Mouse (Mus musculus) embryo, embryonic 9.5 days (tissue): ENCODE measurements around the gene Tmem125.
"Not testable (repeated sequence)": the region's sequence is repeated elsewhere in the genome, so short reads cannot be mapped to it uniquely, and the experiment has no call there.

ENCODE experiments used
- DNase-seq: peaks from one replicate; pipeline ENCODE4 v3.0.0-alpha.2; 2017; ENCODE audit errors: extremely low spot score

The Tmem125 gene

DNA sequence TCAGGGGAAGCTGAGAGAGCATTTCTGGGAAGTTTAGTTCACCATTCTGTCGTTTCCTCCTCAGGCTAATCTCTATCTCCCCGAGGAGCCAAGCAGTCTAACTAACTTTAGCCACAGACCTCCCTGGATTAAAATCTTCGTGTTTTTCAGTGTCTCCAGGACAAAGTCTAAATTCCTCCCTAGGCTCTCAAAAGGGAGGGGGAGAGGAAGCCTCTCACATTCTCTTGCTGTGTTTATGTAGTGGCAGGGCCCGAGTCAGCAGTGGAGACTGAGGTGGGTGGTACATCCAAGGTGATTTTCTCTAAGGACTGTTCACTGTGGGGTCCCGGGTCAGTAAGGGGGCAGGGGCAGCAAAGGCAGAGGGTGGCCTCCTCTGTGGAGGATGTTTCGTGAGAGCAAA lies 6.0 kb downstream of the Tmem125 start:
- DNase-seq, result no peak

DNA sequence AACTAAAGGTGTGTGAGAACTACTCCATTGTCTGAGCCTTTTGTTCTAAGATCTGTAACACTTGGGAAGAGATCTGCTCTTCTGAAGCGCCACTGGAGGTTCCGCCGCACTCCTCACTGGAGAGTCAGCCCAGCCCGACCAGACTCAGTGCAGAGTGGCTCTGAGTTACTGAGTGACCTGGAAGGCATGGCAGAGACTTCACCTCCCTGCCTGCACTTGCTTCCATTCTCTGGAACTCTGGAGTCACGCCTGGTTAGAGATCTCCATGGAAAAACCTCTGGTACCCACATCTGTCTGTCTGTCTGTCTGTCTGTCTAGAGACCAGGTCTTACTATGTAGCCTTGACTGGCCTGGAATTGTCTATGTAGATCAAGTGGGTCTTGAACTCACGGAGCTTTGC lies 8.2 kb downstream of the Tmem125 start:
- no peak for DNase-seq

DNA sequence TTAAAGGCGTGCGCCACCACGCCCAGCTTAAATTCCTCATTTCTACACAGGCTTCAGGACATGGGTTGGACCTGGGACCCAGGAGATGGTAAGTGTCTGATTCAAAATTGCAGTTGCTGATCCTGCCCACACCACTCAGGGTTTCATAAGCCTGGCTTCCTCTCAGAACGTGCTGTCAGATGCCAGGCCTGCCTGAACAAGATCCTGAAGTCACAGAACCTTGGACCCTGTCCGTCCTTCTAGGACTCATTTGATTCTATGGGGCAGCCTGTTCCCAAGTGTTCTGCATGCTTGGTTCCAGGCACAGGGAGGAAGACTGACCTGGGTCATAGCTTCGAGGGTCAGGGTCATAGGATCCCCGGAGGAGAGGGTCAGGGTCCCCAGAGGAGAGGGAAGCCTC lies 10.2 kb downstream of the Tmem125 start:
- DNase-seq, result no peak

DNA sequence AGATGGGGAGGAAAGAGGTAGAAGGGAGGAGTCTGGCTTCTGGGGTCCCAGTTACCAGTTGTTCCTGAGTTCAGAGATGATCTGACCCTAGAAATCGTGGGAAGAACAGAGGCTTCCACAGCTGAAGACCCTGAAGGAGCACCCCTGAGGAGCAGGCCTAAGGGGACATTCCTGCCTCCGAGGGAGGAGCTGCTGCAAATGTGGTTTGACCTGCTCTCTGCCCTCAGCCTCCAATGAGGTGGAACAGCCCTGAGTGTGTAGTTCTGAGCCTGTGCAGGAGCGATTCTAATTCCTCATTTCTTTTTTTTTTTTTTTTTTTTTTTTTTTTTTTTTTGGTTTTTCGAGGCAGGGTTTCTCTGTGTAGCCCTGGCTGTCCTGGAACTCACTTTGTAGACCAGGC lies 10.7 kb downstream of the Tmem125 start:
- DNase-seq, result no peak

DNA sequence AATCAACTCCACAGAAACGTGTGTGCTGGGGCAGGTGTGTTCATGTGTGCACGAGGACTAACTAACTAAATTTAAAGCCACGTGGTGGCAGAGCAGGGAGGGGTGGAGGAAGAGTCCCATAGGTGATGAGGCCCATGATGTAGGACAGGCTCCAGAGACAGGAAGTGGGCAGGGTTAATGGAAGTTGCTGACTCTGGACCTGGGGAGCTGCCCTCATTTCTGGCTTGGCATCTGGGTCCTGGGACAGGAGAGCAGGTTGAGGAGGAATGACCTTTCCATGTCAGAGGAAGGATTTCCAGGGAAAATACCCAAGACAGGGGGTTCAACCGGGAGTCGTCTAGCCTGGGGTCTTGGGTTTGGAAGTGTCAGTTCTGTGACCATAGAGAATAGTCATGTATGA lies 11.2 kb downstream of the Tmem125 start:
- DNase-seq, result no peak

DNA sequence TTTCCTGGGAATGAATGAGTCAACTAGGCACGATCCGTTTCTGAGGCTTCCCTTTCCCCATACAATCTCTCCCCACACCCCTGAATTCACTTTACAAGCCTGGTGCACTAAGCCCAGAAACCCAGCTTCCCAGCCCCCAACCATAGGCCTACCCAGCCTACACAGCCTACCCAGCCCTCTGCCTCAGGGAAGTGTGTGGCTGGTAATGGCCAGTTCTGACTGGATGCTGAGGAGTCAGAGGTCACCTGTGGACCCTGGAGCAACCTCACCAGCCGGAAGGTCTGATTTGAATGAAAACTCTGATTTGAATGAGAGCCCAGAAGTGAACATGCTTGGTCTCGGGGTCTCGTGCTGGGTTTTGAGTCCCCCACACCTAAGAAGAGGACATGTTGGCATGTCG lies 16.1 kb downstream of the Tmem125 start:
- no peak for DNase-seq

DNA sequence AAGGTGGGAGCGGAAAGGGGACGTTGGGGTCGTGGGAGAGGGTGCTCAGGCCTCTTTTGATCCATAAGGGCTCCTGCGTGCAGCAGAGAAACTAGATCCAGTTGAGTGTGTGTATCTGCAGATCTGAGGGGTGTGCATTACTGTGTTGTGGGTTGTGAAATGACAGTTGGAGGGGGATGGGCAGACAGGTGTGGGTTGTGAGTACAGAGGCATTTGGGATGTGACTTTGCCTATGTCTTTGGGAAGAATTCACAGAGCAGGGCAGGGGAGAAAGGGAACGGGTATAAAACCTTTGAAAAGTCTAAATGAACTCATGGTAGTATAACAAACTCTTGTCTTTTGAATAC lies 16.5 kb downstream of the Tmem125 start:
- DNase-seq, result no peak

DNA sequence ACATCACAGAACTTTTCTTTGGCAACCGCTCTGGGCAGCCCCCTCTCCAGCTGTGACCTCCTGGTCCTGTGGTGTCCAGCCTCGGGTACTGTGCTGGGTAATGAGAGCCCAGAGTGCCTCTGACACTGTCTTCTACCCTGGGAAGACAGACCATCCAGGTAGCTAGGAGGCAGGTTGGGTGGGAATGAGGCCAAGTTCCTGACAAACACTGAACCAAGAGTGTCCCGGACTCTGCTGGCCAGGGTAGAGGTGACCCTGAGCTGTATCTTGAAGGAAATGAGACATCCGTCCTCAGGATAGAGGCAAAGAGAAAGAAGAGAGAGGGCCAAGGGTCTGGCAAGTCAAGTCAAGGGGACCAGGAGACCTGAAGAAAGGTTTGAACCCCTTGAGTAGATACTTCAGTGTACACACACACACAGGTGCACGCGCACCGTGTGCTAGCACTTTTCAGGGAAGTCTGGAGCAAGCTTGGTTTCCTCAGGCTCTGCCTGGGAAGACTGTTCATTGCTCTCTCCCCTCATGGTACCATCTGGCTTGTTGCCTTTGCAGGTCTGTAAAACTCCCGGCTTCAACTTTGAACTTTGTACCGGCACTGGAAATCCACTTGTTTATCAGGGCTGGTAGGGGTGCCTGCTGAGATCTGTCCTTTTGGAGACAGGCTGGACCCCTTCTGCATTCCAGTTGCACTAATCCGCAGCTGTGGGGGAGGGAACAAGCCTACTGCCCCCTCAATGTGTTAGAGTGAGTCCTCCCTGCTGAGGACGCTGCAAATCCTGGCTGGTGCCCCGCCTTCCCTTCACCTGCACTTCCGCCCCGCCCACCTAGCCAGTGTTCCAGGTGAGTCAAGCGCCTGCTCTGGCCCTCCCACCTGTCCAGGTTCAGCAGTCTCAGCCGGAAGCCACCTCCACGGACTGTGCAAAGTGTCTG lies 17.2 kb downstream of the Tmem125 start, which contains the start of gene 2610528J11Rik:
Gene 2610528J11Rik, plus strand, starts transcription at position 592 of the 927 bp plus-strand sequence.
- DNase-seq, result no peak

DNA sequence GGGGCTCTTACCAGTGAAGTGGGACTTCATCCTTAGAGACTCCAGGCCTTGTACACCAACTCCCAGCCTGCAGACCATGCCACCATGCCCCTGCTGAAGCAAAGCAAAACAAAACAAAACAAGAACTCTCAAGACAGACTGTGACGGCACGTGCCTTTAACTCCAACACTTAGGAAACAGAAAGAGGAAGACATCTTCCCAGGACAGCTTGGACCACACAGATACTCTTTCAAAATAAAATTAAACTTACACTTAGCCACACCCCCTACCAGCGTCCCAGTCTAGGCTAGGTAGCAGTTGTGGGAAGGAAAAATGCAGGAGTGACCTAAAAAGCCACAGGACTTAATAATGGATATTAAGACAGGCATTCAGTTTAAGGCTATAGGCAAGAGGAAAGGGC lies 18.1 kb downstream of the Tmem125 start:
- DNase-seq, result no peak

DNA sequence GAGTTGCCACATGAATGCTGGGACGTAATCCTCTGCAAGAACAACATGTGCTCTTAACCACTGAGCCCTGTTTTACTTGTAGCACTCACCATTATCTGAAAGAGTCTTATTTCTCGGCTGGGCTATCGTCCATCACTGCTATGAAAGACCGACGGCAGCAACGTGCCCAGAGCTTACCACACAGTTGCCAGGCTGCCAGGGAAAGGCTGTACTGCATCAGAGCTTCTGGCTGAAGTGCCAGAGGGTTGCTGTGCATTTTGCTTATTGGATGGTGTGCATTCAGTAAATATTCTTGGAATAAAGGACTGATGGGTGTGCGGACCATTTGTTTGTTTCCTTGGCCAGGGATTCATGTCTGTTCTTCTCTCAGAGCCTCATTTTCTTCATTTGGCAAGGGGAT lies 19.9 kb downstream of the Tmem125 start:
- no peak for DNase-seq

DNA sequence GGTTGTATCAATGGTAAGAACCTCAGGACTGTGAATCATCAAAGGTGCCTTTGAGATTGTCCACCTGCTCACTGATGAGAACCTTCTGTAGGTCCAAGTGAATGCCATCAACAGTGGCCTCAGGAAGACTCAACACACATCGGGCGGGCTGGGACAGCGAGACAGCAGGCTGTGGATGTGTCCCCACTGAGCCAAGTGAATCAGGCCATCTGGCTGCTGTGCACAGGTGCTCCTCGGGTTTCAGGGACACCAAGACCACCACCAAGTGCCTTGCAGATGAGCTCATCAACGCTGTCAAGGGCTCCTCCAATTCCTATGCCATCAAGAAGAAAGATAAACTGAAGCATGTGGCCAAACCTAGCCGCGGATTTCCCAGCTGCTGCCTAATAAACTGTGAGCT lies 21.6 kb downstream of the Tmem125 start:
- DNase-seq, result no peak

DNA sequence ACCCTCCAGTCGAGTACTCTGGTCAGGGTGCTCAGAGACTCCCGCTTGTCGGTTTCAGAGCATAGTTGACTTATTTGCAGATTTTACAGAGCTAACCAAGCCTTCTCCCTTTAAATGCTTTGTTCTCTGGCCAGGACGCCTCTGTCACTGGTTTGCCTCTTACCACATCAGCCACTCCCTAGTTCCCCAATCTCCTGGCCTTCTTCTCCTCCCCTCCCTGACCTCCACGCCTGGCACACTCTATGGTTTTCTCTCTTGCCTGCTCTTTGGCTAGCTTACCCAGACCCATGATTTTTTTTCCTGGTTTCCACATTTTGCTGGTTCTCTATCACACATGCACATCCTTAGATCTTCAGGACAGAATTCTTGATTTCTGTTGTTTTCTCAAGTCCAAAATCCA lies 25.6 kb downstream of the Tmem125 start:
- DNase-seq, result no peak

DNA sequence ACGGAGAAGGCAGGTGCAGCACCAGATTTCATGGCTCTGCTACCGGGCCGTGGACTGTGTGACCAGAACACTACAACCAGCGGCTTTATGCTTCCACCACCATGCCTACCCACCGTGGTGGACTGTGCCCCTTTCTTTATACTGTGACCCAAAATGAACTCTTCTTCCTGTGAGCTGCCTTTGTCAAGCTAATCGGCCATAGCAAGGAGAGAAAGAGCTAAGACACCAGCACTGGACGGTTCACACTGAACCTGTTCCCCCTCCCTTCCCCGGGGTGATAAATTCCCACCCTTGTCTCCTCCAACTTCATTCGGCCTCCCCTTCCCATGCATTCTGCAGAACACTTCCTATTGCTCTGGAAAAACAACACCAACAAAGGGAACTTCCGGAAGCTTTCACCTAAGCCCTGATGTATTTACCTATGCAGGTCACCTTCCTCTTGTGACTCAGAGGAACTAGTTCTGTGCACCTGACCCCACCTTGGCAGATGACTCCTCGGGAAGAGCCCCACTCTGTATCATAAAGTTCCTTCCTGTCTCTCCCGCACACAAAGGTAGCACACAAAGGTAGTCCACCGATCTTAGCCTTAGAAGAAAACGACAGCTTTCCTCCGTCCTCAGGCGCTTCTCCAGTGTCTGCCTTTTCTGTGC lies 26.2 kb downstream of the Tmem125 start:
- DNase-seq, result no peak

DNA sequence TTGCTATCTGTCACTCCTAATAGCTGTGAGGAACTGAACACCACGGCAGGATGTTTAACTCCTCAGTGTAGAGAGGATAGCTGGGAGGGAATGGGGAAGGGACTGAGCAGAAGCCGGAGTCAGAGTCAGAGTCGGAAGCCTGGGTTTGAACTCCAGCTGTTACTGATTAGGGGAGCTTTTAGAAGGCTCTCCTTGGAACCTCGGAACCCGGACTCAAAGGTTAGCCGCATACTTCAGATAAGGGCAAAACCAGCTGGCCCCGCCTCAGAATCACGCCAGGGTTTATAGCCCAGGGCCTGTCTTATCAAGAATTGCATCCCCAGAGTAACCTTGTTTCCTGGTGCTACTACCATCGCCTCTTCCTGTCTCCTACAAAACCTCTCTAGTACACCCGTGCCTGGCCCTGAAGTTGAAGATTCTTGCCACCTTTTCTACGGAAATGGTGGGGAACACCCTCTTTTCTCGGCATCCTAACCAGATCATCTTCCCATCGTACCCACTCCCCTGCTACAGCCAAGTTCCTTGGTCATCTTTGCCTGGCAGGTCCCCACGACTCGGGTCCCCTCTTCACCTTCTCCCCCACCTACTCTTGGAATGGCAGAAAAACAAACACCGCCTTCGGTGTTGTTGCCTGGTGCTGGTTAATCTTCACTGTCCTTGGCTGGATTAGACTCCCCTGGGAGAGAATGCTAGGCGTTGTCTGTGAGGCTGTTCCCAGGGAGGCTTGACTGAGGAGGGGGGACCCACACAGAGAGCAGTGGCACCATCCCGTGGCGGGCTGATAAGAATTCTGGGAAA lies 26.9 kb downstream of the Tmem125 start:
- DNase-seq, result peak; percentile 27

DNA sequence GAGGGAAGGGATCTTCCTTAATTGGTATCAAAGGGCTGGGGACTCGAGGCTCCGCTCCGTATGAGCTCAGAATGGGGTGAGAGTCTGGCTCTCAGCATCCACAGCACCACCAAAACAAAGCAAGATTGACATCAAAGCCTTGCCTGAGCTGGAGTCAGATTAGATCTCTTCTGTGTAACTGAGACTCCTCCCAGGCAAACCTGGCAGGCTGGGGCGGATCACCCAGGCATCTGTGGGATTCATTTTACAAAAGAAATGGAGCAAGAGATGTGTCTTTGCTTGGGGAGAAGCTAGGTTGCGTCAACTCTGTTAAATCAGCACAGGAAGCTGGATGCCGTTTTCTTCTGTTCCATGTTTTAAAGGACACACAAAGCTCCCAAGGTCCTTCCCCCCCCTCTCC lies 34.8 kb downstream of the Tmem125 start:
- no peak for DNase-seq

DNA sequence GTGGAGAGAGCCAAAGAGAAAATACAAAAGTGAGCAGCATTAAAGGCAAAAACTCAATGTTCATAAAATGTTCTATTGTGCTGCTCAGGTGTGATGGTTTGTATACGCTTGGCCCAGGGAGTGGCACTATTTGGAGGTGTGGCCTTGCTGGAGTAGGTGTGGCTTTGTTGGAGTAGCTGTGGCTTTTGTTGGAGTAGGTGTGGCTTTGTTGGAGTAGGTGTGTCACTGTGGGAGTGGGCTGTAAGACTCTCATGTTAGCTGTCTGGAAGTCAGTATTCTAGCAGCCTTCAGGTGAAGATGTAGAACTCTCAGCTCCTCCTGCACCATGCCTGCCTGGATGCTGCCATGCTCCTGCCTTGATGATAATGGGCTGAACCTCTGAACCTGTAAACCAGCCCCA lies 36.7 kb downstream of the Tmem125 start:
- not testable (repeated sequence) for DNase-seq

DNA sequence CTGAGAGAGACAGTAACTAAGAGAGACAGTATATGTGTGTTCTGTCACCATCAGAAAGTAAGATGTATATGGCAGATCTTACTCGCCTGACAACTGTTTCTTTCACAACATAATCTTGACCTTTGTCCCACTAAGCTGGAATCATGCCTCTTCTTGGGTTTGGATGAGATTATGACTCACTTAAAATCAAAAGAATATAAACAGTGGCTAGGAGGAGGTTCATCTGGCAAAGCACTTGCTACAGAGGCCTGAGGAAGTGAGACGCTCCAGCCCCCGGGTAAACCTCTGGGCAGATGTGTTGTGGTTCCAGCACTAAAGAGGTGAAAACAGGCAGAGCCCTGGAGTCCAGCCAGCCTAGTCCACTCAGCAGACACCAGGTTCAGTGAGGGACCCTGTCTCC lies 38.3 kb downstream of the Tmem125 start:
- no peak for DNase-seq

DNA sequence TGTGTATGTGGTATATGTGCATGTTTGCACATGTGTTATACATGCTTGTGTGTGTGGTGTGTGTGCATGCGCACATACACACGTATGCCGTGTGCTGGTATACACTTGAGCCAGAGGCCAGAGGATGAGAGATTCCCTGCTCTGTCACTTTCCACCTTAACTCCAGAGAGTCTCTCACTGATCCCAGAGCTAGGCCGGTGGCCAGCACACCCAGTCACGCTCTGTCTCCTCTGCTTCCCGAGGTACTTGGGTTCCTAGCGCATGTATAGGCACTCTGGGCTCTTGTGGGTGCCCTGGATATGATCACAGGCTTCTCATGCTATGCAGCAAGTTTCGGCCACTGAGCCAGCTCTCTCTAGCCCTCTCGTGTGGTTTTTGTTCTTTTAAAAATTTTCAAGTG lies 43.1 kb downstream of the Tmem125 start:
- DNase-seq, result no peak

DNA sequence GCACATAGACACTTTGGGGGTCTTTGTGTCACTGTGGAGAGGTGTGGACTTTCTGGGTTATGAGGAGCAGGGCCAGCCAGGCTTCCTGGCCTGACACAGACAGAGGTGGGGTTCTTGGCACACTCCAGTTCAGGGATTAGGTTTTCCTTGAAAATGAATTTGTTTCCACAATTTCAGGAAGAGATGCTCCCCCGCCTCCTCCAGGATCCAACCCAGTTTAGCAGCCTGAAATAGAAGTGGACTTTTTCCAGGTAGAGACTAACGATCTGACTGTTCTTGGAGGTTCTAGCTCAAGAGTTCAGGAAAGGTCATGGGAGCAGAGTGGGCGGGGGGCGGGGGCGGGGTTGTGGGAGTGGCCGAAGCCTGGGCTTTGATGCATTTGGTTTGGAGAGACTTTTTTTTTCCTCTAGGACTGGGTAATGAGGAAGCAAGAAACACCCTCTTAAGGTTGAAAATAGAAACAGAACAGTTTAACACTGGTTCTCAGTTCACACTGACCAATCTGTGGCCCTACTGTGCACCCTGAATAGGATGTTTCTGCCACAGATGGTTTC lies 43.6 kb downstream of the Tmem125 start:
- DNase-seq, result no peak
